Mouse (Mus musculus) heart, adult 2 months (tissue): ENCODE data around the gene Tbc1d16.

Experiments
- CTCF ChIP-seq: fragments of 200-600 bp; IDR thresholded peaks from 2 replicates; pipeline ENCODE4 v1.8.1; 2022; ENCODE audit warnings: antibody characterized with exemption, mild to moderate bottlenecking, moderate library complexity
- EP300 ChIP-seq: fragments of 200-500 bp; IDR thresholded peaks from 2 replicates; pipeline ENCODE4 v1.6.1; 2011; ENCODE audit warnings: low read depth, low read length, control low read depth; ENCODE audit not compliant: insufficient read depth
- POLR2A ChIP-seq: fragments of 200-500 bp; IDR thresholded peaks from 2 replicates; pipeline ENCODE4 v1.6.1; 2011; ENCODE audit warnings: mild to moderate bottlenecking, low read depth, low read length, control low read depth; ENCODE audit not compliant: insufficient read depth

DNA sequence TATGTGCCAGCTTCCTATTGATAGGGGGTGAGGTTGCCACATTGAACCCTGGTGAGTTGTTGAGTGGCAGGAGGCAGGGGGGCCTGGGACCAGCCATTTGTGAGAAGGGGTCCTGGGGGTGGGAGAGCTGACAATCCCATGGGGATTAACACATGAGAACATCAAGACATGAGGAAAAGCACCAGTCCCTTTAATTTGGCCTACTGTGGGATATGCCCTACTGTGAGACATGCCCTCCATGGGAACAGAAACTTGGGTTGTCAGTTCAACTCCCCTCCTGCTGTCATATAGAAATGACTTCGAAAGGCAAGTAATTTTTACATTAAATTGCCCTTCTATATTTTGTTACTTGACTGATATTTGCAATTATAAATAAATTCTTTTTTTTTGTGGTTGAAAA lies 59.4 kb downstream of the Tbc1d16 start:
- TF ChIP-seq POLR2A (no peak), EP300 (no peak), CTCF (no peak)
